Mouse (Mus musculus) liver, embryonic 12.5 days (tissue): ENCODE measurements around the gene Abcc12. TPM values are rescaled to one million over a fixed set of nuclear protein-coding genes. Genes with fewer than 3 reads are reported as not detected.
A peak's percentile ranks its signal among the peaks of the same experiment; 100 is the strongest.

Experiments used
- ATAC-seq: fragments of 200-750 bp; cut with Nextera tagmentation; 2 replicates; pipeline ENCODE4 v1.8.0; 2017; ENCODE audit warnings: moderate number of reproducible peaks, mild to moderate bottlenecking, moderate library complexity
- H3K27ac ChIP-seq: fragments of 300-500 bp; sonication (generic); 2 replicates; pipeline ENCODE4 v1.5.1; 2016; ENCODE audit warnings: mild to moderate bottlenecking
- H3K27me3 ChIP-seq: fragments of 300-500 bp; sonication (generic); replicated peaks from 2 replicates; pipeline ENCODE4 v1.6.1; 2016; ENCODE audit warnings: mild to moderate bottlenecking, moderate library complexity
- H3K36me3 ChIP-seq: fragments of 300-500 bp; sonication (generic); 2 replicates; pipeline ENCODE4 v1.6.1; 2016; ENCODE audit warnings: mild to moderate bottlenecking, moderate library complexity
- H3K4me1 ChIP-seq: fragments of 300-500 bp; sonication (generic); 2 replicates; pipeline ENCODE4 v1.6.1; 2016
- H3K4me2 ChIP-seq: fragments of 300-500 bp; sonication (generic); 2 replicates; pipeline ENCODE4 v1.6.1; 2016; ENCODE audit warnings: mild to moderate bottlenecking, moderate library complexity
- H3K4me3 ChIP-seq: fragments of 300-500 bp; sonication (generic); 2 replicates; pipeline ENCODE4 v1.5.1; 2016; ENCODE audit warnings: mild to moderate bottlenecking, moderate library complexity
- H3K9ac ChIP-seq: fragments of 300-500 bp; sonication (generic); 2 replicates; pipeline ENCODE4 v1.6.1; 2016; ENCODE audit warnings: mild to moderate bottlenecking, moderate library complexity
- H3K9me3 ChIP-seq: fragments of 300-500 bp; sonication (generic); replicated peaks from 2 replicates; pipeline ENCODE4 v1.6.1; 2016; ENCODE audit warnings: mild to moderate bottlenecking, moderate library complexity
- WGBS: fragments of 180-500 bp; shearing (Covaris S2); methylation state at CpG from one replicate; pipeline ENCODE4 v1.1.7; 2016; ENCODE audit not compliant: insufficient replicate concordance; 5-methylcytosine and 5-hydroxymethylcytosine counted together
- polyA plus RNA-seq: library from polyadenylated mRNA; unstranded; fragments of >200 nt; fragmentation: Nextera tagmentation; extraction: Ambion mirVana; gene quantifications from 2 replicates; pipeline ENCODE4 v1.2.1, GENCODE M21; 2016

Gene Abcc12
- not detected in 2 replicates for polyA plus RNA-seq

DNA sequence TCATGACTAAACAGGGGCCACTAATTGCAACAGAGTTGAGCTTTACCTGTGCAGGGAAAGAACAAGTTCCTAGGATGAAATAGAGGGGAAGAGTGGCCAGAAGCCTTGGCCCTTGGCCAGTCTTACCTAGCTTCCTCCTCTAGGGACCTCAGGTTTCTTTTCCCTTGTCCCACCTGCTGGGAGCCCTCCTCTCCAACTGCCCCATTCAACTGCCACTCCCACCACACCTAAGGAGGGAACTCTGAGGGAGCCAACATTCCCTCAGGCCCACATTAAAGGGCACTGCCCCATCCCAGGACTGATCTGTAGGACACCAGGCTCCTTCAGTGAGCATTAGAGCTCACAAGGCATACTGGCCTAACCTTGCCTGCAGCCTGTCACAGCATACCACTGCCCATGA, at the start of gene Abcc12:
TSS of gene Abcc12 (minus strand) at position 229 of the 400 bp plus-strand sequence.
- Histone ChIP-seq H3K36me3 (no peaks in the 10 kb centered on the region), H3K9ac (no peak within 1 kb of the TSS), H3K4me1 (0 out of 2 replicates have a peak, but pooled peaks cover 6% of the 10 kb centered on the region), H3K27ac (no peak within 1 kb of the TSS), H3K4me2 (no peak within 1 kb of the TSS), H3K4me3 (no peak within 1 kb of the TSS), H3K27me3 (no peaks in the 10 kb centered on the region), H3K9me3 (no peaks in the 10 kb centered on the region)
- no peak for ATAC-seq

DNA sequence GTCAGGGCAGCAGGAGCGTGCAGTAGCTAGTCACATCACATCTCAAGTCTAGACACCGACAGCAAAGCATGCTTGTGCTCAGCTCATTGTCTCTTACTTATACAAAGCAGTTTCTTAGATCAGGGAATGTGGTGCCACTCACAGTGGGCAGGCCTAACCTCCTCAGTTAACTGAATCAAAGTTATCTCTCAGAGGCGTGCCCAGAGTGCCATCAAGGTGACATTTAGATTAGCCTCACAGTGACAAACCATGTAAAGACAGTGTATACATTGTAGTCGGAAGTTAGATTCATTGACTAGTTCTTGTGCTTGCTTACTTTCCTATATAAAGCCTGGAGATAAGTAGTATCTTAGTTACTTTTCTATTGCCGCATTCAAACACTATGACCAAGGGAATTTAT, 49.7 kb upstream of the Abcc12 start:
- H3K9me3 ChIP-seq: no peaks in the 10 kb centered on the region
- H3K9ac ChIP-seq: no peak overlapping the region
- no peak overlapping the region for H3K4me2 ChIP-seq
- H3K27me3 ChIP-seq: no peaks in the 10 kb centered on the region
- peaks cover 35% of the 10 kb centered on the region for H3K36me3 ChIP-seq
- H3K4me1 ChIP-seq: peaks cover 24% of the 10 kb centered on the region
- H3K4me3 ChIP-seq: no peak overlapping the region
- WGBS: 64% methylated on average over 5 of the region's 5 CpGs
- ATAC-seq: no peak
- H3K27ac ChIP-seq: no peak overlapping the region

DNA sequence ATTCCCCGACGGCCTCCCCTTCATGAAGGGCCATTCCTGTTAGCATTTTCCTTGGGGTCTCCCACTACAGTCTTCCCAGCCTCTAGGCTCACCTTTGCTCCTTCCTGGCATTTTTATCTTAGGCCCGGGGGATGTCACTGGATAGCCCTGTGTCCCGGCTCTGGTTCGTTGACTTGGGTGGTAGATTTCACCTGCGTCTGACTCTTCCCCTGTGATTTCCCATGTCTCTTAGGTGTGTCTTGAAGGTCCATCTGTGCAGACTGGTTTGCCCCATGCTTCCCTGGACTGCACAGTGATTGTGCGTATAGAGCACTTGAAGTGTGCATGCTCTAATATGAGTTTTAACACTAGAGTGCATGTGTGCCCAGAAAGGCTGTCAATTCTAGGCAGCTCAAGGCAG, 44.4 kb upstream of the Abcc12 start:
- H3K4me2 ChIP-seq: peak overlapping the region; percentile 95
- H3K4me1 ChIP-seq: peaks cover 21% of the 10 kb centered on the region
- H3K27me3 ChIP-seq: no peaks in the 10 kb centered on the region
- H3K4me3 ChIP-seq: peak overlapping the region; percentile 86
- peak overlapping the region; percentile 85 for H3K9ac ChIP-seq
- no peaks in the 10 kb centered on the region for H3K9me3 ChIP-seq
- 28% methylated on average over 7 of the region's 7 CpGs for WGBS
- peak overlapping the region; percentile 86; the same call in 1 of the 2 replicates for H3K27ac ChIP-seq
- no peak for ATAC-seq
- no peaks in the 10 kb centered on the region for H3K36me3 ChIP-seq

DNA sequence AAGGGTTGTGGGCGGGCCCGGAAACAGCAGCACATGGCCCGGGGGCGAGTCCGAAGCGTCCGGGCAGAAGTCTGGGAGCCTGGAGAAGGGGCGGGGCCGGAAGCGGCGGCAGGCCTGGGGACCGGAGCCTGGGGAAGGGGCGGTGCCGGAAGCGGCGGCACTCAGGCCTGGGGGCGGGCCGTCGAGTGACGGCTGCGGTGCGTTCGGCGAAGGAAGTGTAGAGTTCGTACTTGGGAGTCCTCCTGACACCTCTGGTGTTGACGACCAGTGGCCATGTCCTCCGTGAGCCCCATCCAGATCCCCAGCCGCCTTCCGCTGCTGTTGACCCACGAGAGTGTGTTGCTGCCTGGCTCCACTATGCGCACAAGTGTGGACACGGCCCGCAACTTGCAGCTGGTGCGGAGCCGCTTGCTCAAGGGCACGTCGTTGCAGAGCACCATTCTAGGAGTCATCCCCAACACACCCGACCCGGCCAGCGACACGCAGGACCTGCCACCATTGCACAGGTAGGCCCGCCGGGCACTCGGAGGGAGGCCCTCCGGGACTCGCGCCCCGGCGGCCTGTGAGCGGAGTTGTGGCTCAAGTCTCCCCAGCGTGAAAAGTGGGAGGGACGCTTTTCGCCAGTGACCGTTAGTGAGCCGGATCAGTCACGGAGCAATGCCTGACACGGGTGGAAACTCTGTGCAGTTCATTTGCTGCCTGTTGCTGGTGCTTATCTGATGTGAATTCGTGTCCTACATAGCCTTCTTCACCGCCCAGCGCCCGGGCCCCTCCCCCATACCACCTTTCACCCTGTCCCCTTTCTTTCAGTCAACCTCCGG, 43.6 kb upstream of the Abcc12 start, which contains the start of gene Lonp2:
TSS of gene Lonp2 (plus strand) at position 133 of the 821 bp plus-strand sequence.
- peak; percentile 99 for ATAC-seq
- Histone ChIP-seq H3K9ac (peak within 1 kb of the TSS; percentile 85), H3K4me3 (peak within 1 kb of the TSS; percentile 86), H3K27ac (peak within 1 kb of the TSS; percentile 86), H3K4me2 (peak within 1 kb of the TSS; percentile 95), H3K27me3 (no peaks in the 10 kb centered on the region), H3K4me1 (peaks cover 19% of the 10 kb centered on the region), H3K9me3 (no peaks in the 10 kb centered on the region), H3K36me3 (no peaks in the 10 kb centered on the region)
- under 1% methylated on average over 62 of the region's 62 CpGs for WGBS

DNA sequence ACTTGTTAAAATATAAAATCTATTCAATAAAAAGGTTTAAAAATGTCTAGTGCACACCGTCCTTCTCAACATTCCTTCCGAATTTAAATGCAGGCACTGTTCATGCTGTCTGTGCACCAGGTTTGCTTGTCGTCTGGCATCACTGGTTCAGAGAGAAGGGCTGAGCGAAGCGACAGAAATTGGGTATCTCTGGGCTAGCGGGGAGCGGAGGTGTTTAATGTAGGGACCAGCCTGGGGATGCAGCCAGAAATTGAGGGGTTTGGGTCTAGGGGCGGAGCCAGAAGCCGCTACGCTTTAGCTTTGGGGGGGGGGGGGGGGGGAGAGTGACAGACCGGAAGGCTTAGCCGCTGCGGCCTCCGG, 43.0 kb upstream of the Abcc12 start:
- Histone ChIP-seq H3K4me1 (peaks cover 19% of the 10 kb centered on the region), H3K4me3 (peak overlapping the region; percentile 86), H3K4me2 (peak overlapping the region; percentile 95), H3K27me3 (no peaks in the 10 kb centered on the region), H3K9me3 (no peaks in the 10 kb centered on the region), H3K27ac (peak overlapping the region; percentile 86), H3K36me3 (no peaks in the 10 kb centered on the region), H3K9ac (peak overlapping the region; percentile 68)
- 0% methylated on average over 10 of the region's 14 CpGs for WGBS
- no peak for ATAC-seq

DNA sequence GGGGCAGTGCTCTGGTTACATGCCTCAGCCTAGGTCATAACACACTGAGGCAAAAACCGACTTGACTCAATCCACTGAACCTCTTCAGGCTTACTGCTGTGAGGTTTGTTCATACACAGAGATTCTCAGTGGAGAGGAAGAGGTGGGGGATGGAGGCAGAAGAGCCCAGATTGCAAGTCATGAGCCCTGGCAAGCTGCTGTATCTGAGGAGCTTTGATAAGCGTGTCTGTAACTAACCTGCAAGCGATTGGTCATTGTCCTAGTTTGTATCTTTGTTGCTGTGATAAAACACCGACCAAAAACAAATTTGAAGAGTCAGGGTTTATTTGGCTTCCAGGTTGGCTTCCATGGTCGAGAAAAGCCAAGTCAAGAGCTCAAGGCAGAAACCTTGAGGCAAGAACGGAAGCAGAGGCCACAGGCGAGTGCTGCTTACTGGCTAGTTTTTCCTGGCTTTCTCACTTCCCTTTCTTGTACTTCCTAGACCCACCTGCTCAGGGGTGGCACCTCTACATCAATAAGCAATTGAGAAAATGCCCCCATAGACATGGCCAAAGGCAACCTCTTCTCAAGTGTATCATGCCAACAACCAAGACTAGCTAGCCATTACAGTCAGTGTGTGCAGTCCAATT, 37.4 kb upstream of the Abcc12 start:
- no peak overlapping the region for H3K4me2 ChIP-seq

DNA sequence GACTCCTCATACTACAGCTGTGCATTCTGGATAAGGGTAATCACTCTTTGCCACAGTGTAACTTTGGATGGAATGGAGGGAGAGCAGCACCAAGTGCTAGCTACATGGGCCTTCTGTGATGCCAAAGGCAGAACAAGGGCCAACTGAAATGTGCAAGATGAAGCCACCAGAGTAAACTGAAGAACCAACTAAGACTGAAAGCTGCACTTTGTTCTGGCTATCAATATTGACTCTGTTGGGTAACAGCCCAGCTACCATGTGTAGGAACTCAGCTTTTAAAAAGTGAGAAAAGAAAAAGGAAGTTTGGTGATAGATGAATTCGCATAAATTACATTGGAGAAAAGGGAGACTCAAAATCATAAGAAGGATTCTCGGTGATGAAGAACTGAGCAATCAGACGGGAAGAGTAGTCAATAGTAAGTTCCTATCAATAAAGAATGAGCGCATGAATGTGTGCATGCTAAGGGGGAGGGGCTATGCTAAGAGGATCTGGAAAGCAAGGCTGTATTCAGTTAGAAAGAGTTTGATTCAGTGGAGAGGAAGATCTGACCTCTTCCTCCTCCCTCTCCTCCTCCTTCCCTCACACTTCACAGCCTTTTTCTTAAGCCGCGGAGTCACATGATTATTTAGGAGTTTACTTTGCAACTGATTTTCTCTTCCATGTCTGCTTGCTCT, 34.7 kb upstream of the Abcc12 start:
- Histone ChIP-seq H3K27me3 (no peaks in the 10 kb centered on the region), H3K4me3 (no peak overlapping the region), H3K9me3 (no peaks in the 10 kb centered on the region), H3K36me3 (no peaks in the 10 kb centered on the region), H3K9ac (no peak overlapping the region), H3K27ac (no peak overlapping the region), H3K4me2 (no peak overlapping the region), H3K4me1 (peaks cover 9% of the 10 kb centered on the region)
- 76% methylated on average over 6 of the region's 6 CpGs for WGBS
- no peak for ATAC-seq

More for the DNA sequence above, 37.4 kb upstream of the Abcc12 start:
- H3K4me1 ChIP-seq: peaks cover 9% of the 10 kb centered on the region
- H3K27ac ChIP-seq: no peak overlapping the region
- H3K4me3 ChIP-seq: no peak overlapping the region
- ATAC-seq: no peak
- 20% methylated on average over 7 of the region's 7 CpGs for WGBS
- H3K9ac ChIP-seq: no peak overlapping the region
- no peaks in the 10 kb centered on the region for H3K9me3 ChIP-seq
- no peaks in the 10 kb centered on the region for H3K27me3 ChIP-seq
- H3K36me3 ChIP-seq: no peaks in the 10 kb centered on the region

DNA sequence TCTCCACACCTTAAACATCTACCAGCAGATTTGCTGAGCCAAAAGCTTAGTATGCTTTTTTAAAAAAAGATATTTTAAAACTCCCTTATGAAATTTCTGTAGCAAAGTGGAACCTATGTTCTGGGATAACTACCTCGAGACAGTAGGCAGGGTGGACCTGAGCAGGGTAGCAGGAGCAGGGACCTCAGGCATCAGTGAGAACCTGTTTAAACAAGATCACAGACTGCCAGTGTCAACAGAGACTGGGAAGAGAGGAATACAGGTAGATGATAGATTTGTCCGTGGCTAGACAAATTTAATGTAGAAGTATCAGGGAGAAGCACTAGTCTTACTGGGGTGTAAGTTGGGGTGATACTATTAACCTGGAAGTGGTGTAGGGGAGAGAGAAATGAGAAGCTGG, 33.3 kb upstream of the Abcc12 start:
- WGBS: 45% methylated on average over 2 of the region's 2 CpGs
- no peak for ATAC-seq

DNA sequence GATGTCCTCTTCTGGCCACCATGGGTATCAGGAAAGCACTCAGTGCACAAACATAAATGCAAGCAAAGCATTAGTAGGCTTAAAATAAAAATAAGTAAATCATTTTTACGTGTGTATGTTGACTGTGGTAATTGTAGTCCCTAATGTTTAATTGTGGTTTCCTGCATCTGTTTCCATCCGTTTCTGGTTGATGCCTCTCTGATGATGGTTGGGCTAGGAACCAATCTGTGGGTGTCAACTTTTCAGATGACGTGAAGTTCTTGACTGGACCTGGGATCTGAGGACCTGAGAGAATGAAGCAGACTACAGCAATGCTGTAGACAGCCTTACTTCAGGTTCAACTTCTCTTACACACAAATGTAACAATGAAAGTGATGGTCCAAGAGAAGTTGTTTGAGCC, 24.2 kb upstream of the Abcc12 start:
- no peaks in the 10 kb centered on the region for H3K36me3 ChIP-seq
- H3K27ac ChIP-seq: no peak overlapping the region
- 0 out of 2 replicates have a peak, but pooled peaks cover 5% of the 10 kb centered on the region for H3K9me3 ChIP-seq
- ATAC-seq: no peak
- H3K4me2 ChIP-seq: no peak overlapping the region
- H3K4me3 ChIP-seq: no peak overlapping the region
- no peaks in the 10 kb centered on the region; the same call in 1 of the 2 replicates for H3K27me3 ChIP-seq
- no peak overlapping the region for H3K9ac ChIP-seq
- H3K4me1 ChIP-seq: no peaks in the 10 kb centered on the region
- WGBS: 62% methylated on average over 3 of the region's 3 CpGs

More for the DNA sequence above, 33.3 kb upstream of the Abcc12 start:
- no peaks in the 10 kb centered on the region for H3K9me3 ChIP-seq
- peaks cover 9% of the 10 kb centered on the region for H3K4me1 ChIP-seq
- no peaks in the 10 kb centered on the region for H3K36me3 ChIP-seq
- no peak overlapping the region for H3K4me2 ChIP-seq
- H3K9ac ChIP-seq: no peak overlapping the region
- H3K27me3 ChIP-seq: no peaks in the 10 kb centered on the region
- H3K4me3 ChIP-seq: no peak overlapping the region
- no peak overlapping the region for H3K27ac ChIP-seq

DNA sequence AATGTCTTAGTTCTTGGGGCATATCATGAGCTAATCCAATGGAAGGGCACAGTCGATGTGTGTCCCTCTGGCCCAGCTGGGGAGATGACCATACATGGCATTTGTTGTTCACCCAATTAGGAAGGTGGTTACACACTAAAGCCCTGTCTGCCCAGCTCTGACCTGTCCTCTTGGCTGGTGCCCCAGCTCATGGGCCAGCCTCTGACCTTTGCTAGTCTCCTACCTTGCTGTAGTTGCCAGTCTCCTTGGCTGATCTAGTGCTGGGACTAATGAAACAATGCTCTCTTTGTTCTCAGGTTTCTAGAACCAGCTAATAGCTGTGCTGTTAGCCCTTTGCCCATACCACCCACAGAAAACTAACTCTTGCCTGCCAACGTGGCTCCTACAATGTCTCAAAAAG, 22.7 kb upstream of the Abcc12 start:
- H3K27ac ChIP-seq: no peak overlapping the region
- H3K36me3 ChIP-seq: no peaks in the 10 kb centered on the region
- H3K9me3 ChIP-seq: no peaks in the 10 kb centered on the region
- H3K4me2 ChIP-seq: no peak overlapping the region
- H3K27me3 ChIP-seq: no peaks in the 10 kb centered on the region; the same call in 1 of the 2 replicates
- ATAC-seq: no peak
- no peaks in the 10 kb centered on the region for H3K4me1 ChIP-seq
- no peak overlapping the region for H3K9ac ChIP-seq
- 68% methylated on average over 2 of the region's 2 CpGs for WGBS
- no peak overlapping the region for H3K4me3 ChIP-seq

DNA sequence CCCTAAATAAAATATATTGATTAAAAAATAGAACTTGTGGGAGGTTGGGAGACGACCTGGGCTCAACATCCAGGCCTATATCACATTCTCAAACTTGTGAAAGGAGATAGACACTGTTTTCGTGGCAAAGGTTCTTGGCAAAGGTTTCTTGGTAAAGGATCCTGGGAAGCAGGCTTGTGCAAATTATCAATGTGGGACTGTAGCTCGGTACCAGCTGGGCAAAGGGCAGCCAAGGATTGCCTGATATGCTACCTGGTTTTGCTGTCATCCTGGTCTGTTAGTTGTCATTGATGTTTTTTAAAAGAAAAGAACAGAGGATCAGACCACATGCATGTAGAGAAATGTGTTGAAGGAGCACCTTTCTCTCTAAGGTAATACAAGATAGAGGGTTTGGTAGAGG, 19.8 kb upstream of the Abcc12 start:
- Histone ChIP-seq H3K36me3 (no peaks in the 10 kb centered on the region), H3K27ac (no peak overlapping the region), H3K9ac (no peak overlapping the region), H3K9me3 (no peaks in the 10 kb centered on the region), H3K4me2 (no peak overlapping the region), H3K27me3 (no peaks in the 10 kb centered on the region; the same call in 1 of the 2 replicates), H3K4me3 (no peak overlapping the region), H3K4me1 (no peaks in the 10 kb centered on the region)
- WGBS: 58% methylated on average over 3 of the region's 3 CpGs
- no peak for ATAC-seq

DNA sequence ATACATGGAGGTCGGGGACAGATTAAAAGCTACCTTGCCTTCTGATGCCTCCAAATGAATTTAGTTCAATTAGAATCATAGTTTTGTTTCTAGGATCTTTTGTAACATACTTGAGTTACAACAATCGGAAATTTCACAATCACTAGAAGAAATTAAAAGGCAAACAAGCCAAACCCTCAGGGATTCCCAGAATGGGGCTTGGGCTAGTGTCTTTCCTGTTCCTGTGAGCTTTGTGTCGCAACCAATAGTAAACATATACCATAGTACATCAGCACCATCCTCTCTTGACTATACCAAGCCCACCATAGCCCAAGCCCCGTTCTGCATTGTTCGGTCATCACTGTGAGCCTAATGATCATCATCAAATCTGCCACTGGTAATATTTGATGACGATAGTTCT, 18.8 kb upstream of the Abcc12 start:
- H3K4me1 ChIP-seq: no peaks in the 10 kb centered on the region
- no peak overlapping the region for H3K9ac ChIP-seq
- H3K4me2 ChIP-seq: no peak overlapping the region
- H3K27ac ChIP-seq: no peak overlapping the region
- H3K4me3 ChIP-seq: no peak overlapping the region
- no peaks in the 10 kb centered on the region; the same call in 1 of the 2 replicates for H3K27me3 ChIP-seq
- ATAC-seq: no peak
- no peaks in the 10 kb centered on the region for H3K9me3 ChIP-seq
- WGBS: 61% methylated on average over 6 of the region's 6 CpGs
- no peaks in the 10 kb centered on the region for H3K36me3 ChIP-seq
